Mouse (Mus musculus) kidney, adult 2 months (tissue): ENCODE measurements around the gene Spice1.

Experiments
- CTCF ChIP-seq: fragments of 200-500 bp; conservative IDR thresholded peaks from 2 replicates; pipeline ENCODE4 v1.5.1; 2011; ENCODE audit warnings: low read depth, mild to moderate bottlenecking, control low read depth, low read length, moderate library complexity, mixed read lengths; ENCODE audit not compliant: insufficient read depth, insufficient read length
- POLR2A ChIP-seq: fragments of 200-500 bp; IDR thresholded peaks from one replicate; pipeline ENCODE4 v1.6.1; 2011; ENCODE audit warnings: low read depth, low read length, control low read depth

DNA sequence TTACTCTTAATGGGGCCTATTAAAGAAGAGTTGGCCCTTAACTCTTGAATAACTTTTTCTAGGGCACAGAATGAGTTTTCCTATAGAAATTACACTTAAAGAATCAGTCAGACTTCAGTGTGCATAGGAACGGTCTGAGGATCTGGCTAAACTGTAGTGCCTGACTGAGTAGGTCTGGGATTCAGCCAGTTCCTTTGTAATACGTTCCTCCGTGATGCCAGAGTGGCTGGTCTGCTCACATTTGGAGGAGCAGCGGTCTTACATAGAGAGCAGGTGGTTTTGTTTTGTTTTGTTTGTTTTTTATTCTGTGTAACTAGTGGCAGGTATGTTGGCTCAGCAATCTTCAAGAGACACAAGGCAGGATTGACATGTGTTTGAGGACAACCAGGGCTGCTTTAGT is 33.1 kb downstream of the Spice1 start:
- no peak for TF ChIP-seq POLR2A
- TF ChIP-seq CTCF, result no peak
